Mouse (Mus musculus): ENCODE results near the gene Fbxo10. TPM values are rescaled to one million over a fixed set of nuclear protein-coding genes. Genes with fewer than 3 reads are reported as not detected.

Fbxo10 gene
- polyA plus RNA-seq, 1 experiment: 19.2 TPM

DNA sequence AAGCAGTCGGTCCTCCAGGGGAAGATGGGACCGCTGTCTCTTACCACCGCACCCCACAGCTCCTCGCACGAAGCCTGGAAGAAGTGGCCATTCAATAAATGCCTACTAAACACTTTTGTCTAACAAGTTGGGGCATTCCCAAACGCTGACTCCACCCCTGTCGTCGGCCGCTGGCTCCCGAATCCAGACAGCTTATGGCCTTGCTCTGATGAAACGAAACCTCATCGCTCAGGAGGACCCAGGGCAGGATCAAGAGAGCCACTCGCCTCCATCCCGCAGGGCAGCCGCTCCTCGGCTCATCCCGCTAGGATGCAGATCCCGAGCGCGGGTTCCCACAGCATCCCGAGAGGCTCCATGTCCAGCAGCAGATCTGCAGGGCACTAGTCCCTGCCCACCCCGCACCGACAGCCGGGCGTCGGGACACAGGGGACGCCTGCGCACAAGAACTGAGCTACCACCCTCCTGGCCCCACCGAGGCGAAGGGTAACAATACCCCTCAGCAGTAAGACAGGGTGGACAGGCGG lies 72.8 kb downstream of the Fbxo10 start:
- Histone ChIP-seq H3K27ac (ENCODE audit: control insufficient read depth, insufficient read depth, low read length) (peak overlapping the region; percentile 5), H3K36me3 (ENCODE audit: control insufficient read depth, insufficient read depth, low read length) (no peaks in the 10 kb centered on the region), H3K27me3 (ENCODE audit: control insufficient read depth, insufficient read depth, low read length) (no peaks in the 10 kb centered on the region), H3K4me3 (ENCODE audit: control insufficient read depth, insufficient read depth, low read length) (peak overlapping the region; percentile 57), H3K4me1 (replicated peaks; ENCODE audit: control insufficient read depth, insufficient read depth, low read length) (peaks cover 5% of the 10 kb centered on the region)
- TF ChIP-seq CTCF (IDR thresholded peaks at IDR 0.05; ENCODE audit: borderline replicate concordance, control insufficient read depth, extremely low read depth, insufficient read depth, low read length, poor library complexity) (no peak), POLR2A (IDR thresholded peaks at IDR 0.05; ENCODE audit: control insufficient read depth, extremely low read depth, insufficient read depth, low read length, poor library complexity) (no peak)
- under 1% methylated on average over 31 of the region's 31 CpGs for WGBS
- DNase-seq: no peak

DNA sequence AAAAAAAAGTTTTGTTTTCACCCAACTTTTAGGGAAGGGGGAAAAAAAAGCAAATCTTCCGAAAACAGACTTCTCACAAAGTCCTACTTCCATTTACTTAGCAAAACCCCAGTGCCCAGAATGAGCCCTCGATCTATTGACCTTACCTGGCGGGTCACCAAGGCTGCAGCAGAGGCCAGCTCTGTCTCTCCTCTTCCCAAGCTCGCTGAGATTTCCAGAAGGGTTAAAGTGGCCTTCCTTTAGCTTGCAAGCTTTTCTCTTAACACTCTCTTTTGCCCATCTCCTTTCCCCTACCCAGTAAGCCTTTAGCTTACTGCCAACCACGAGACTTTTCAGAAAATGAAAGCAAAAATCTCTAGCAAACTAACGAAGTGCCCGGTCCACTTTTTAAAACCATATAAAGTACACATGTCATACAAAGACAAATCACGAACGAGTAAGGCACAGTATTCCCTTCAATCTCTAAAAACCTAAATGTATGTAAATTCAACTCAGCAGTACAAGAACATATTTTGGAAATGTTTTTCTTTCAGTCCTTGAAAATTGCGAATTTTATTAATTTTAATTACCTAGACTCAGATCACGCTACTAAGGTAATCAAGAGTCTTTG lies 73.5 kb downstream of the Fbxo10 start:
- 10% methylated on average over 11 of the region's 11 CpGs for WGBS
- Histone ChIP-seq H3K36me3 (ENCODE audit: control insufficient read depth, insufficient read depth, low read length) (no peaks in the 10 kb centered on the region), H3K4me3 (ENCODE audit: control insufficient read depth, insufficient read depth, low read length) (peak overlapping the region; percentile 16; the same call in 1 of the 2 replicates), H3K27ac (ENCODE audit: control insufficient read depth, insufficient read depth, low read length) (no peak overlapping the region), H3K4me1 (replicated peaks; ENCODE audit: control insufficient read depth, insufficient read depth, low read length) (peaks cover 5% of the 10 kb centered on the region), H3K27me3 (ENCODE audit: control insufficient read depth, insufficient read depth, low read length) (no peaks in the 10 kb centered on the region)
- no peak for DNase-seq
- TF ChIP-seq POLR2A (IDR thresholded peaks at IDR 0.05; ENCODE audit: control insufficient read depth, extremely low read depth, insufficient read depth, low read length, poor library complexity): no peak
- no peak for TF ChIP-seq CTCF (IDR thresholded peaks at IDR 0.05; ENCODE audit: borderline replicate concordance, control insufficient read depth, extremely low read depth, insufficient read depth, low read length, poor library complexity)

DNA sequence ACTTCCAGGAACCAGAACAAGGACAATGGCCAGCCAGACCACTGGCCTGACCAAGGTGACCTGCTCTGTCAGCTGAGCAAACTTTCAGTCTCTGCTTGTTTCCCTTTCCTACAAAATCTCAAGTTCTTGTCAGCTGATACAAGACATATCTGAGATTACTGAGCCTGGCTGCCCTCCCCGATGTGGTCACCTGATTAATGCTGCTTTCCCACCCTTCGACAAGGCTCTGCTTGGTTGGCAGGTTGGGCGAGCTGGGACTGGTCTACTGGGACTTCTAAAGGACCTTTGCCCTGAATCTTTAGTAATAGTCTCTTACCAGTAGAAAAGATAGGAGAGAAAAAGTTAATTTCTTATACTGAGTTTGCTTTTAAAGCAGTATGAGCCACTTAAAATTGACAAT lies 79.0 kb downstream of the Fbxo10 start:
- Histone ChIP-seq H3K27ac (ENCODE audit: control insufficient read depth, insufficient read depth, low read length) (no peak overlapping the region), H3K4me3 (ENCODE audit: control insufficient read depth, insufficient read depth, low read length) (no peak overlapping the region), H3K4me1 (replicated peaks; ENCODE audit: control insufficient read depth, insufficient read depth, low read length) (no peaks in the 10 kb centered on the region), H3K36me3 (ENCODE audit: control insufficient read depth, insufficient read depth, low read length) (no peaks in the 10 kb centered on the region), H3K27me3 (ENCODE audit: control insufficient read depth, insufficient read depth, low read length) (no peaks in the 10 kb centered on the region)
- TF ChIP-seq CTCF (IDR thresholded peaks at IDR 0.05; ENCODE audit: borderline replicate concordance, control insufficient read depth, extremely low read depth, insufficient read depth, low read length, poor library complexity): no peak
- no peak for TF ChIP-seq POLR2A (IDR thresholded peaks at IDR 0.05; ENCODE audit: control insufficient read depth, extremely low read depth, insufficient read depth, low read length, poor library complexity)
- 89% methylated on average over 3 of the region's 3 CpGs for WGBS
- no peak for DNase-seq

DNA sequence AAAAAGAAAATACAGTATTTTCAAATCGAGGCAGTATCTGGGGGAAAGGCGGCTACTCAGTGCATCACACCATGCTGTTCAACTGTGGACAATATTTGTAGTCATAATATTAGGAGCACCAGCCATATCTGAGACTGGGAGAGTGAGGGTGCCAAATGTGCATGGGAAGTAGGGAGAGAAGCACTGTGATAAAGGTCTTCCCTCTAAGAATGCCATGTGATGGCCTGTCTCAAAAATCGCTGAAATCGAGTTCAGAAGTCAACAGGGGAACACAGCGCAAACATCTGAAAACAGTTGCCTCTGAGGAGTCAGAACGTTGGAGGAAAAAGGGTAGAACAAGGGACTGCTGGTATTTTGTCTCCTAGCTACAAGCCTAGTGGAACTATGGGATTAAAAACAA lies 84.4 kb downstream of the Fbxo10 start:
- TF ChIP-seq POLR2A (IDR thresholded peaks at IDR 0.05; ENCODE audit: control insufficient read depth, extremely low read depth, insufficient read depth, low read length, poor library complexity) (no peak), CTCF (IDR thresholded peaks at IDR 0.05; ENCODE audit: borderline replicate concordance, control insufficient read depth, extremely low read depth, insufficient read depth, low read length, poor library complexity) (no peak)
- Histone ChIP-seq H3K4me3 (ENCODE audit: control insufficient read depth, insufficient read depth, low read length) (no peak overlapping the region), H3K4me1 (replicated peaks; ENCODE audit: control insufficient read depth, insufficient read depth, low read length) (no peaks in the 10 kb centered on the region), H3K36me3 (ENCODE audit: control insufficient read depth, insufficient read depth, low read length) (no peaks in the 10 kb centered on the region), H3K27ac (ENCODE audit: control insufficient read depth, insufficient read depth, low read length) (no peak overlapping the region), H3K27me3 (ENCODE audit: control insufficient read depth, insufficient read depth, low read length) (no peaks in the 10 kb centered on the region)
- no peak for DNase-seq
- WGBS: 92% methylated on average over 6 of the region's 6 CpGs

DNA sequence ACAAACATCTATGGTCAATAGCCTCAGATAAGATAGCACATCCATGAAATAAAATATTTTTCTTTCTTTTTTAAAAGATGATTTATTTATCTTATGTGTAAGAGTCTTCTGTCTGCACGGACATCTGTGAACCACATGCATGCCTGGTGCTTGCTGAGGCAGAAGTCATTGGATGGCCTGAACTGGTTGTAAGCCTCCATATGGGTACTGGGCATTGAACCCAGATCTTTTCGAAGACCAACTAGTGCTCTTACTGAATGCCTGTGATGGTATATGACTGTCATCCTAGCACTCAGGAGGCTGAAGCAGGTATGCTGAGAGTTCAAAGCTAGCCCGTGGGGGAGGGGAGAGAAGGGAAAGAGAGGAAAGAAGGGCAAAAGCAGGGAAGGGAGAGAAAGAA lies 86.3 kb downstream of the Fbxo10 start:
- H3K36me3 ChIP-seq (ENCODE audit: control insufficient read depth, insufficient read depth, low read length): peaks cover 14% of the 10 kb centered on the region
- no peak overlapping the region for H3K4me3 ChIP-seq (ENCODE audit: control insufficient read depth, insufficient read depth, low read length)
- H3K4me1 ChIP-seq (replicated peaks; ENCODE audit: control insufficient read depth, insufficient read depth, low read length): no peaks in the 10 kb centered on the region
- 94% methylated on average over 3 of the region's 3 CpGs for WGBS
- no peaks in the 10 kb centered on the region for H3K27me3 ChIP-seq (ENCODE audit: control insufficient read depth, insufficient read depth, low read length)
- H3K27ac ChIP-seq (ENCODE audit: control insufficient read depth, insufficient read depth, low read length): no peak overlapping the region
- TF ChIP-seq CTCF (IDR thresholded peaks at IDR 0.05; ENCODE audit: borderline replicate concordance, control insufficient read depth, extremely low read depth, insufficient read depth, low read length, poor library complexity) (no peak), POLR2A (IDR thresholded peaks at IDR 0.05; ENCODE audit: control insufficient read depth, extremely low read depth, insufficient read depth, low read length, poor library complexity) (no peak)
- no peak for DNase-seq

DNA sequence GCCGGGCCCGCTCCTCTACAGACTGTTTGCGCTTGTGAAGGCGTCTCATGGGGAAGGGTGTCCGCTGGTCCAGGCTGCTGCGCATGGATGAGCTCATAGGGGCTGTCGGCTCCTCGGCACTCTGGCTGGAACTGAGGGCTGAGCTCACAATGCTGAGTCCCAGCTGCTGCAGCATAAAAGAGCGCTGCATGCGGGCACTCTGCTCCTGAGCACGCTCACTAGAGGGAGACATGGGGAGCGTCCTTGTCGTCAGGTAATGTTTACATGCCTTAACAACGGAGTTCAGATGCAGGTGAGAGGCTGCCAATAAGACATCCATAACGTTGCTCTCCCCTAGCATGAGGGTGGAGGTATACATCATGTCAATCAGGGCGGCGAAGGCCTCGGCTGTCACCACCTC lies 89.6 kb downstream of the Fbxo10 start:
- Histone ChIP-seq H3K4me1 (replicated peaks; ENCODE audit: control insufficient read depth, insufficient read depth, low read length) (no peaks in the 10 kb centered on the region), H3K27ac (ENCODE audit: control insufficient read depth, insufficient read depth, low read length) (no peak overlapping the region), H3K4me3 (ENCODE audit: control insufficient read depth, insufficient read depth, low read length) (no peak overlapping the region), H3K27me3 (ENCODE audit: control insufficient read depth, insufficient read depth, low read length) (no peaks in the 10 kb centered on the region), H3K36me3 (ENCODE audit: control insufficient read depth, insufficient read depth, low read length) (peaks cover 27% of the 10 kb centered on the region)
- 96% methylated on average over 18 of the region's 18 CpGs for WGBS
- TF ChIP-seq POLR2A (IDR thresholded peaks at IDR 0.05; ENCODE audit: control insufficient read depth, extremely low read depth, insufficient read depth, low read length, poor library complexity): no peak
- TF ChIP-seq CTCF (IDR thresholded peaks at IDR 0.05; ENCODE audit: borderline replicate concordance, control insufficient read depth, extremely low read depth, insufficient read depth, low read length, poor library complexity): no peak
- DNase-seq: no peak
